Mouse (Mus musculus) cerebellum, postnatal 10 days (tissue): ENCODE measurements around the gene Capzb.
A peak's percentile ranks its signal among the peaks of the same experiment; 100 is the strongest.

Experiments used
- DNase-seq, 2 experiments: peaks; one replicate each; pipeline ENCODE4 v3.0.0; 2021; ENCODE audit warnings: mixed read lengths in 2 of 2

Capzb gene

GRCm38 (mm10) chr4:139192499-139193175 lies at the start of gene Capzb:
Capzb (plus strand) TSS chr4:139192899.
- DNase-seq: peak; percentile 99

GRCm38 (mm10) chr4:139142985-139143384 lies 49.7 kb upstream of the Capzb start:
- peak; percentile 23 to 42 for DNase-seq

GRCm38 (mm10) chr4:139144577-139144976 lies 48.1 kb upstream of the Capzb start:
- no peak for DNase-seq

GRCm38 (mm10) chr4:139145156-139145555 lies 47.5 kb upstream of the Capzb start:
- DNase-seq: peak in 1 of 2 experiments; percentile 46

GRCm38 (mm10) chr4:139146760-139147159 lies 45.9 kb upstream of the Capzb start:
- DNase-seq: no peak

GRCm38 (mm10) chr4:139151370-139151769 lies 41.3 kb upstream of the Capzb start:
- DNase-seq: no peak

GRCm38 (mm10) chr4:139154576-139155307 lies 38.0 kb upstream of the Capzb start:
- DNase-seq: no peak

GRCm38 (mm10) chr4:139156538-139156937 lies 36.2 kb upstream of the Capzb start:
- DNase-seq: no peak

GRCm38 (mm10) chr4:139158350-139158749 lies 34.3 kb upstream of the Capzb start:
- DNase-seq: no peak

GRCm38 (mm10) chr4:139161076-139161475 lies 31.6 kb upstream of the Capzb start:
- DNase-seq: no peak

GRCm38 (mm10) chr4:139164082-139164481 lies 28.6 kb upstream of the Capzb start:
- DNase-seq: no peak

GRCm38 (mm10) chr4:139165259-139165658 lies 27.4 kb upstream of the Capzb start:
- DNase-seq: no peak

- no peak for DNase-seq
Observed at GRCm38 (mm10) chr4:139166244-139166643, 26.5 kb upstream of the Capzb start.

- no peak for DNase-seq
Observed at GRCm38 (mm10) chr4:139167107-139167506, 25.6 kb upstream of the Capzb start.

- no peak for DNase-seq
Observed at GRCm38 (mm10) chr4:139168985-139169747, 23.5 kb upstream of the Capzb start.

- DNase-seq: no peak
Observed at GRCm38 (mm10) chr4:139169748-139170279, 22.9 kb upstream of the Capzb start.

GRCm38 (mm10) chr4:139175061-139175971 lies 17.4 kb upstream of the Capzb start:
- peak in 1 of 2 experiments; percentile 27 for DNase-seq

- no peak for DNase-seq
Observed at GRCm38 (mm10) chr4:139176023-139176422, 16.7 kb upstream of the Capzb start.

- DNase-seq: peak in 1 of 2 experiments; percentile 18
Observed at GRCm38 (mm10) chr4:139177921-139178320, 14.8 kb upstream of the Capzb start.

- no peak for DNase-seq
Observed at GRCm38 (mm10) chr4:139178377-139178776, 14.3 kb upstream of the Capzb start.

GRCm38 (mm10) chr4:139179218-139179617 lies 13.5 kb upstream of the Capzb start:
- DNase-seq: no peak
